ENCODE assay signal across 8 mouse cellular contexts in genomic region chr2:163642685-163643575, GRCm38 (mm10). TPM values are rescaled to one million over a fixed set of nuclear protein-coding genes. Genes with fewer than 3 reads are reported as not detected.
DNase-seq lines count a peak whose midpoint lies in the region; ATAC-seq and TF ChIP-seq lines count a peak whose summit lies in the region.

No protein-coding gene starts in this region.

- intact Hi-C loops in gastrocnemius, adult 2 months (cut with DNase I), result no loop called here

- WGBS in hindbrain, postnatal 0 days, result 84% methylated on average over 30 of the region's 30 CpGs
- WGBS in liver, embryonic 13.5 days (ENCODE audit: insufficient replicate concordance), result 16% methylated on average over 30 of the region's 30 CpGs

- peak overlapping the region; percentile 70 for H3K4me2 ChIP-seq in hindbrain, postnatal 0 days (ENCODE audit: low read depth, low read length)
- peak overlapping the region; percentile 84 for H3K4me2 ChIP-seq in liver, embryonic 13.5 days

- ATAC-seq in hindbrain, postnatal 0 days, result no peak
- peak; percentile 72 for ATAC-seq in liver, embryonic 13.5 days (ENCODE audit: low read depth)
- ATAC-seq in monocyte, adult 5-6 weeks (replicated peaks; ENCODE audit: insufficient number of reproducible peaks, low FRiP score, low TSS enrichment, poor library complexity, severe bottlenecking), result peak; percentile 75

- H3K9ac ChIP-seq in hindbrain, postnatal 0 days (replicated peaks; ENCODE audit: low read length), result 0 out of 2 replicates have a peak overlapping the region, but pooled peaks have one; percentile 94
- H3K9ac ChIP-seq in liver, embryonic 13.5 days, result peak overlapping the region; percentile 98

- peak; percentile 12 to 40 for DNase-seq in layer of hippocampus, postnatal 14 days (ENCODE audit: low spot score in 2 of 2)
- no peak for DNase-seq in layer of hippocampus, postnatal 36 days
- DNase-seq in c-Kit-positive CD71-positive TER-119-negative erythroid progenitor cells, embryonic 14.5 days (ENCODE audit: low read depth), result peak; percentile 94
- DNase-seq in gastrocnemius, adult 2 months, result peak; percentile 69
- no peak for DNase-seq in hindbrain, postnatal 0 days (ENCODE audit: low spot score)
- peak; percentile 95 for DNase-seq in liver, embryonic 13.5 days
- DNase-seq in frontal cortex, postnatal 25 days (ENCODE audit: low spot score in 2 of 2), result no peak

- TF ChIP-seq CTCF in gastrocnemius, adult 2 months (IDR thresholded peaks at IDR 0.05), result no peak
- no peak for TF ChIP-seq CTCF in hindbrain, postnatal 0 days (IDR thresholded peaks at IDR 0.05; ENCODE audit: low read depth)

- peak overlapping the region; percentile 96 for H3K4me3 ChIP-seq in gastrocnemius, adult 2 months
- peak overlapping the region; percentile 99; the same call in 1 of the 2 replicates for H3K4me3 ChIP-seq in hindbrain, postnatal 0 days (ENCODE audit: low read length)
- H3K4me3 ChIP-seq in liver, embryonic 13.5 days (replicated peaks), result peak overlapping the region; percentile 90

- H3K4me1 ChIP-seq in hindbrain, postnatal 0 days (ENCODE audit: insufficient read depth, low read length), result 0 out of 2 replicates have a peak, but pooled peaks cover 3% of the 10 kb centered on the region
- peaks cover 57% of the 10 kb centered on the region for H3K4me1 ChIP-seq in liver, embryonic 13.5 days (replicated peaks)

- no peaks in the 10 kb centered on the region for H3K9me3 ChIP-seq in hindbrain, postnatal 0 days (ENCODE audit: low read length)
- no peaks in the 10 kb centered on the region for H3K9me3 ChIP-seq in liver, embryonic 13.5 days (replicated peaks)

- H3K36me3 ChIP-seq in hindbrain, postnatal 0 days (ENCODE audit: insufficient read depth, low read length), result no peaks in the 10 kb centered on the region
- peaks cover 41% of the 10 kb centered on the region for H3K36me3 ChIP-seq in liver, embryonic 13.5 days

- H3K27me3 ChIP-seq in hindbrain, postnatal 0 days (ENCODE audit: insufficient read depth, low read length), result no peaks in the 10 kb centered on the region
- H3K27me3 ChIP-seq in liver, embryonic 13.5 days, result no peaks in the 10 kb centered on the region

- H3K27ac ChIP-seq in gastrocnemius, adult 2 months, result peak overlapping the region; percentile 98
- H3K27ac ChIP-seq in hindbrain, postnatal 0 days, result no peak overlapping the region
- peak overlapping the region; percentile 100 for H3K27ac ChIP-seq in liver, embryonic 13.5 days

RNA-seq across cellular contexts. Expression of gene Serinc3, which starts 2.0 kb away (rescaled TPM):
- total RNA-seq in layer of hippocampus, postnatal 14 days (2021), result 100 to 1,000 TPM; 209 to 218 TPM
- total RNA-seq in layer of hippocampus, postnatal 36 days (2021), result 100 to 1,000 TPM; 177 to 202 TPM
- 100 to 1,000 TPM; 118 to 147 TPM for total RNA-seq in gastrocnemius, adult 2 months (2021)
- 82.6 and 97.4 TPM in 2 replicates for total RNA-seq in hindbrain, postnatal 0 days (2014; rRNA removed)
- 35.9 and 36.5 TPM in 2 replicates for polyA plus RNA-seq in hindbrain, postnatal 0 days (2015; fragmentation: Nextera tagmentation; extraction: Ambion mirVana)
- polyA plus RNA-seq in liver, embryonic 13.5 days (2015; fragmentation: Nextera tagmentation; extraction: Ambion mirVana), result 112 and 130 TPM in 2 replicates
- total RNA-seq in monocyte, adult 5-6 weeks (2017), result 811 to 879 TPM (median 868 TPM) in 3 replicates

RNA-seq across cellular contexts. Expression of gene Pkig, which starts 15.3 kb away (rescaled TPM):
- total RNA-seq in layer of hippocampus, postnatal 14 days (2021), result 10 to 100 TPM; 70.9 to 71.8 TPM
- 10 to 100 TPM; 86.8 to 92.5 TPM for total RNA-seq in layer of hippocampus, postnatal 36 days (2021)
- 100 to 1,000 TPM in 1 of 2 experiments, 10 to 100 TPM in 1; 93.9 to 125 TPM for total RNA-seq in gastrocnemius, adult 2 months (2021)
- 70.8 and 95.2 TPM in 2 replicates for total RNA-seq in hindbrain, postnatal 0 days (2014; rRNA removed)
- 136 and 141 TPM in 2 replicates for polyA plus RNA-seq in hindbrain, postnatal 0 days (2015; fragmentation: Nextera tagmentation; extraction: Ambion mirVana)
- 122 and 139 TPM in 2 replicates for polyA plus RNA-seq in liver, embryonic 13.5 days (2015; fragmentation: Nextera tagmentation; extraction: Ambion mirVana)
- total RNA-seq in monocyte, adult 5-6 weeks (2017), result 35.5 to 40.2 TPM (median 39.7 TPM) in 3 replicates

RNA-seq across cellular contexts. Expression of gene Ttpal, which starts 40.8 kb away (rescaled TPM):
- 10 to 100 TPM; 53.1 to 57.6 TPM for total RNA-seq in layer of hippocampus, postnatal 14 days (2021)
- 10 to 100 TPM; 53.0 to 54.7 TPM for total RNA-seq in layer of hippocampus, postnatal 36 days (2021)
- total RNA-seq in gastrocnemius, adult 2 months (2021), result 1 to 10 TPM; 3.4 to 5.3 TPM
- 54.6 and 59.7 TPM in 2 replicates for total RNA-seq in hindbrain, postnatal 0 days (2014; rRNA removed)
- polyA plus RNA-seq in hindbrain, postnatal 0 days (2015; fragmentation: Nextera tagmentation; extraction: Ambion mirVana), result 27.9 and 28.0 TPM in 2 replicates
- polyA plus RNA-seq in liver, embryonic 13.5 days (2015; fragmentation: Nextera tagmentation; extraction: Ambion mirVana), result 13.9 and 15.9 TPM in 2 replicates
- 23.3 to 53.6 TPM (median 28.7 TPM) in 3 replicates for total RNA-seq in monocyte, adult 5-6 weeks (2017)

Comparison
In these comparisons a context has a peak if more than half of its experiments do, and no peak if none do; other contexts are left out.
1. DNase-seq: peak in layer of hippocampus, postnatal 14 days (2 of 2), c-Kit-positive CD71-positive TER-119-negative erythroid progenitor cells, embryonic 14.5 days (single experiment), gastrocnemius, adult 2 months (single experiment) and liver, embryonic 13.5 days (single experiment); none in layer of hippocampus, postnatal 36 days (0 of 2), hindbrain, postnatal 0 days (single experiment) and frontal cortex, postnatal 25 days (0 of 2).
2. Peak in every context shown above with its lines, with median percentiles within 50 percentile points of each other: H3K4me3 ChIP-seq.